Mouse (Mus musculus): ENCODE results near the gene Hes6.

Hes6 gene

DNA sequence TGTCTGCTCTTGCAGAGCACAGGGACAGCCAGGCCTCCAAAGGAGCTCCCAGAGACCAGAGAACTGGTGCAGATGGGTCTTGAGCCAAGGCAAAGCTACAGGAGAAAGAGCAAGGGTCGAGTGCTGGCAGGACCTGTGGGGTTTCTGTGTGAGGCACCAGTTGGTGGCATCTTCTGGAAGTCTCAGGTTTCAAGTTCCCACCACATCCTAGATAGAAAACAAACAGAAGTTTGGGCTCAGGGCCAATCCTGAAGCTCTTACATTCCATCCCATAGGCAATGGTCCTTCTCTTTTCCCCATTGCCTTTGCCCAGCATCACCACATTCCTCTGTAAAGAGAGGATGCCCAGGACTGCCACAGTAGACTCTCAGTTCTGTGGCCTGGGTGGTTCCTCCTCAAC lies 8.9 kb downstream of the Hes6 start:
- DNase-seq (ENCODE audit: low spot score): no peak

DNA sequence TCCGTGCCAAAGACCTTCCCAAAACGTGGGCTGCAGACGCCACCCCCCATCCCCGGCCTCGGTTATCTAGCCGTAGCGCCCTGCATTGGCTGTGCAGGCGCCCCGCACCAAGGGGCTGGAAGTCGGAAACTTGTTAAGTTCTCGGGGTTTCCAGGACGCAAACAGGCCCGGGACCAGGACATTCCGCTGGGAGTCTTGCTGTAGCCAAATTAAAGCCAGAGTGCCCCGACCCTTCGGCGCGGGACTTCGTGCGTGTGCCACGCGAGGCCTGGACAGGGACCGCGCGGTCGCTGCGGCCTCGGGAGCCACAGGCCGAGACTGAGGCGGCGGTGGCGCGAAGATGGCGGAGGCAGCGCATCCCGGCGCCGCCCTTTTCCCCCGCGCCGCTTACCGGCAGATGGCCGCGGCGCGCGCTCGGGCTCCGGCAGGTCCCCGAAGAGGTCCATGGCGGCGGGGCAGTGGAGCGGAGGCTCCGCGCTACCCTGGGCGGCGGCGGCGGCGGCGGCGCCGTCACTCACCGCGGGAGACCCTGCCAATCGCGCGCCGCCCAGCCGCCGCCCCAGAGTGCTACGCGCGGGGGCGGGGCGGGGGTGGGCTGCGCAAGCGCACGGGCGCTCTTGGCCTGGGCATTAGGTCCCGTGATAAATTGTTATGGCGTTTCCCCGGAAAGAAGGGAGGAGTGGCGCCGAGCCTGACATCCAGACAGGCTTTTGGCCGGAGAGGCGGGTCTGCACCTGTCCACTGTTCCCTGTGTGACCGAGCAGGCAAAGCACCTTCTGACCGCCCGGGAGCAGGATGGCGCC lies 15.4 kb downstream of the Hes6 start, which contains the start of gene Ilkap:
Gene Ilkap (minus strand): TSS at position 556 of the 803 bp plus-strand sequence.
- peak; percentile 91 for DNase-seq (ENCODE audit: low spot score)

DNA sequence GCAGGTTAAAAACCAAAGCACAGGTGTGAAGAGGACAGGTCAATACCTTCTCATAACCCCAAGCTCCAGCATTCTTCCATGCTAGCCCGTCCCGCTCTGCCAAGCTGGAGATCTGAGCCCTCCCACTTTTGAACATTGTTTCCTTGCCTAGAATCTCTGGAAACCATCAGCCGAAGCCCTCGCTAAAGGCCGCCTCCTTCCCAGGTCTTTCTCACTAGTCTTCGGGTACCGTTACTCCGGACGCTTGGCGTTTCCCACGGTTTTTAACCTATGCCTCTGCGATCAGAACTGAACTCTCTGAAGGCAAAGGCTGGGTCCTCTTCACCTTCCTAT lies 15.9 kb downstream of the Hes6 start:
- no peak for DNase-seq (ENCODE audit: low spot score)

- no peak for DNase-seq (ENCODE audit: low spot score)
Measured at GRCm38 (mm10) chr1:91390369-91390768, 23.5 kb downstream of the Hes6 start.

- DNase-seq (ENCODE audit: low spot score): no peak
Measured at GRCm38 (mm10) chr1:91381091-91381471, 32.8 kb downstream of the Hes6 start.

- DNase-seq (ENCODE audit: low spot score): peak; percentile 93
Measured at GRCm38 (mm10) chr1:91380453-91381090, 33.3 kb downstream of the Hes6 start.

DNA sequence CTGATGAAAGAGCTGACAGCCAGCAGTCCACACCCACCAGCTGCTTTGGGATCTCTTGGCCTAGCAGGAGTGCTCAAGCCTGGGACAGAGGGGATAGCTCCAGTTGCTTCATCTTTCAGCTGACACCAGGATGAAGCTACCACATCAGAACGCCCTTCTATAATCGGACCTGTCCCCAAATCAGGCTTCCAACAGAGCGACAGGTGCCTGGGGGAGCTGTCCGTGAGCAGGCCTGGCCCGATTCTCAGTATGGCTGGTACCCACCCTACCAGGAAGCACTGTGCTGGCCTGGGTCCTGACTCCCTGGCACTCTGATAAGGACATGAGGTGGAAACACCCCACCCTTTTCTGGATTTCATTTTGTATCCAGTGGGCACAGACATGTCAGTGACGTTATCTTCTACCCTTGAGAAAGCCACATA lies 40.4 kb downstream of the Hes6 start:
- no peak for DNase-seq (ENCODE audit: low spot score)

GRCm38 (mm10) chr1:91370055-91370454 lies 43.8 kb downstream of the Hes6 start:
- DNase-seq (ENCODE audit: low spot score): no peak

GRCm38 (mm10) chr1:91369408-91369807 lies 44.4 kb downstream of the Hes6 start:
- no peak for DNase-seq (ENCODE audit: low spot score)

DNA sequence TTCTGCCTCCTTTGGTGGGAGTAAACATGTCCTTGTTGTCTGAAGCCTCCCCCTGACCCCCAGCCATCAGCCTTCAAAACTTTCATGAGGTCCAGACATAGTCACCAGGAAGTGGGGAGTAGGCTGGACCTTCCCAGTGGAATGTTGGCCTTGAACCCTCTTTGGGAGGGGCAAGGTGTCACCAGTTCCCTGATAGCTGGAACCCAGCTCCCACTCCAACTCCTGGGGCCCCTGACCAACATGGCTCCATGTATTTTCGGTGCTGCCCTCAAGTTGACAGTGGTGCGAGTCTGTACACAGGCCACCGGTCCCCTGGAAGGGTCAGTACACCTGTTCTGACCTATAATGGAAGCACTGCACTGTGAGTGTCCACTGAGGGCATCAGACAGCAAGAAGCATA lies 46.5 kb downstream of the Hes6 start:
- no peak for DNase-seq (ENCODE audit: low spot score)

DNA sequence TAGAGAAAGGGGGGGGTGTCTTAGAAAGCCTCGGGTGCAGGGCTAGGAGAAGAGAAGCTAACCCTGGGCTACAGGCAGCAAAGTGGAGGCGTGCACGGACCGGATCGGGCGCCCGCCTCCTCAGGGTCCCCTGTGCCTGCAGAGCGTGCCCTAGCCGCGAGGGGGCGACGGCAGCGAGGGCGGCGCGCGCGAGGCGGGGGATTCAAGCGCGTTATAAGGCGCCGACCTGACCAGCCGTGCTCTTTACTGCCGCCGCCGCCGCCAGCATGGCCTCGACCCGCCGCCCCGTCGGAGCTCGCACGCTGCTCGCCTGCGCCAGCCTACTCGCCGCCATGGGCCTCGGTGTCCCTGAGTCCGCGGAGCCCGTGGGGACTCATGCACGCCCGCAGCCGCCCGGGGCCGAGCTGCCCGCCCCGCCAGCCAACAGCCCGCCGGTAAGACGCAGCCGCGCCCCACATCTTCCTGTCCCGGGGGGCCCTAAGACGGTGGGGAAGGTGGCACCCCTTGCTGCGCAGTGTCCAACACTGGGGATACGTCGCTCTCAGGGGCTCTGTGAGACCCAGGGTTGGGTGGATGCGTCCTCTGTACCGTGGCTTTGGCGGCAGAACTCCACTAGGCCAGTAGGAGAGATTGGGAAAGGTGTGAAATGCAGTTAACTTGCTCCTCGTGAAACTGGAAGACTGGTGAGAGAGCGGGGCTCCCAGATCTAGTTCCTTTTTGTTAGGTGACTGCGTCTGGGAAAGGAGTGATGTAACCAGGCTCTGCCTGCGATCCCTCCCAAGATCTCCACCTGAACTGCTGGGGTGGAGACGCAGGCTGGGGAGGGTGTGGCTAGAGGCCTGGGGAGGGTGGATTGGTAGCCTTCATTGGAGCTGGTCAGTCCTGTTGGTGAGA lies 47.4 kb downstream of the Hes6 start, which contains the start of gene Erfe:
Gene Erfe (plus strand): TSS at position 216 of the 894 bp plus-strand sequence.
- DNase-seq (ENCODE audit: low spot score): peak; percentile 82

- no peak for DNase-seq (ENCODE audit: low spot score)
Measured at GRCm38 (mm10) chr1:91365816-91366214, 48.0 kb downstream of the Hes6 start.

- no peak for DNase-seq (ENCODE audit: low spot score)
Measured at GRCm38 (mm10) chr1:91364822-91365644, 48.8 kb downstream of the Hes6 start.

- no peak for DNase-seq (ENCODE audit: low spot score)
Measured at GRCm38 (mm10) chr1:91362113-91362512, 51.7 kb downstream of the Hes6 start.

All from retina, embryonic 14.5 days (tissue).